Mouse (Mus musculus) G1E (cell line): ENCODE results near the gene Syf2. TPM values are rescaled to one million over a fixed set of nuclear protein-coding genes. Genes with fewer than 3 reads are reported as not detected.

Experiments
- ATAC-seq: 2 replicates; pipeline ENCODE4 v1.8.0; 2016; ENCODE audit warnings: mild to moderate bottlenecking; ENCODE audit not compliant: insufficient number of reproducible peaks, poor library complexity, low FRiP score, severe bottlenecking; ENCODE audit errors: extremely low read depth
- DNase-seq: peaks from one replicate; pipeline ENCODE4 v3.0.0; 2012; ENCODE audit warnings: low spot score
- H3K27me3 ChIP-seq: 2 replicates; pipeline ENCODE4 v1.6.1; 2012; ENCODE audit warnings: mild to moderate bottlenecking, low read length, inconsistent platforms; ENCODE audit not compliant: insufficient read depth
- H3K36me3 ChIP-seq: replicated peaks from 2 replicates; pipeline ENCODE3; 2012; ENCODE audit warnings: mild to moderate bottlenecking, inconsistent platforms
- H3K4me1 ChIP-seq: 2 replicates; pipeline ENCODE4 v1.6.1; 2012; ENCODE audit warnings: low read depth, low read length, inconsistent platforms, mixed read lengths; ENCODE audit not compliant: insufficient read depth
- H3K4me3 ChIP-seq: 2 replicates; pipeline ENCODE4 v1.5.1; 2012; ENCODE audit warnings: low read depth, mild to moderate bottlenecking, inconsistent platforms, low read length, moderate library complexity, mixed read lengths
- H3K9me3 ChIP-seq: replicated peaks from 2 replicates; pipeline ENCODE4 v1.6.1; 2012; ENCODE audit warnings: inconsistent platforms
- CTCF ChIP-seq: IDR thresholded peaks from 2 replicates; pipeline ENCODE4 v1.5.1; 2012; ENCODE audit warnings: low read depth, low read length, inconsistent platforms, mixed read lengths
- GATA1 ChIP-seq: IDR thresholded peaks from 2 replicates; pipeline ENCODE4 v1.6.1; 2012; ENCODE audit warnings: borderline replicate concordance, low read length, inconsistent platforms, mixed read lengths
- GATA2 ChIP-seq: IDR thresholded peaks from 2 replicates; pipeline ENCODE4 v1.6.1; 2012; ENCODE audit warnings: low read depth, low read length, inconsistent platforms, borderline replicate concordance
- POLR2AphosphoS5 ChIP-seq: IDR thresholded peaks from 2 replicates; pipeline ENCODE4 v1.6.1; 2012; ENCODE audit warnings: low read depth, low read length, inconsistent platforms; ENCODE audit not compliant: insufficient replicate concordance
- TAL1 ChIP-seq: conservative IDR thresholded peaks from 2 replicates; pipeline ENCODE4 v1.6.1; 2012; ENCODE audit warnings: low read depth, low read length, inconsistent platforms, mixed read lengths
- polyA plus RNA-seq: library from polyadenylated mRNA; stranded (reverse); fragments of >175 nt; gene quantifications from 2 replicates; pipeline ENCODE4 v1.2.3, GENCODE M21; 2012
- total RNA-seq, 2 experiments: library from RNA; stranded (forward) in 1 of 2; stranded (reverse) in 1 of 2; fragments of 200-1000 nt in 1 of 2; fragments of >200 nt in 1 of 2; fragmentation: Nextera tagmentation in 1 of 2; gene quantifications; 2 replicates each; pipeline ENCODE4 v1.2.3; 2014 to 2017

The Syf2 gene
- total and polyA plus RNA-seq, 3 experiments: 48.8 to 187 (median 52.3) TPM

DNA sequence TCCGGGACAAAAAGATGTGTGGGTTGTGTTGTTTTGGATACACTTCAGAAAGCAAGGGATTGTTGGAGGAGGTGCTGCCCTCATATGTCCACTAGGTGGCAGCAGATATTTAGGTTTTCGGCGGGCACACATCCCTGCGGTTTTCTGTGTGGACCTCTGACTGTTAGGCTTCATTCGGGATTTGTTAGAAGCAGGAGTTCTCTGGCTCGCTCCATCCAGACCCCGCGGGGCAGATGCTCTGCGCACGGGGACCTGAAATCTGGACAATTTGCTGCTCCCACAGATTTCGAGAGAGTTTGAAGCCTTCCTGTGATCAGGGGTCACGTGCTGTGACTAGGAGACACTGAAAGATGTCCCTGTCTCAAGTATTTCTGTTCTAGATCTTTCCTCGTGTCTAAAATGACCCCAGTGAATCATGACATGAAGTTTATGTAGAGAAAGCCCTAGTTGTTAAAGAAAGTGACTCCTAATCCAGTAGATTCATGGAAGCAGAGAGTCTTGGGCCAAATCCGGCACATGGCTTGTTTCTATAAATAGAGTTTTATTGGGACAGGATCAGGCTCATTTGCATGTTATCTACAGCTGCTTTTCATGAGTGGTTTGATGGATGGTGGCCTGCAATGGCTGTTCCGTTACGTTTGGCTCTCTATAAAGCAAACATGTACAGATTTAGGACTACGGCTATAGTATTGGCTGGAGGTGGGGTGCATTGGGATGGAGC lies 15.5 kb downstream of the Syf2 start:
- Histone ChIP-seq H3K36me3 (no peaks in the 10 kb centered on the region), H3K4me3 (peak overlapping the region; percentile 60; the same call in 1 of the 2 replicates), H3K4me1 (peaks cover 27% of the 10 kb centered on the region), H3K27me3 (peaks cover 37% of the 10 kb centered on the region), H3K9me3 (no peaks in the 10 kb centered on the region)
- TF ChIP-seq CTCF: peak; percentile 80
- no peak for TF ChIP-seq GATA1
- ATAC-seq: peak; percentile 15; the same call in 1 of the 2 replicates
- DNase-seq: no peak

DNA sequence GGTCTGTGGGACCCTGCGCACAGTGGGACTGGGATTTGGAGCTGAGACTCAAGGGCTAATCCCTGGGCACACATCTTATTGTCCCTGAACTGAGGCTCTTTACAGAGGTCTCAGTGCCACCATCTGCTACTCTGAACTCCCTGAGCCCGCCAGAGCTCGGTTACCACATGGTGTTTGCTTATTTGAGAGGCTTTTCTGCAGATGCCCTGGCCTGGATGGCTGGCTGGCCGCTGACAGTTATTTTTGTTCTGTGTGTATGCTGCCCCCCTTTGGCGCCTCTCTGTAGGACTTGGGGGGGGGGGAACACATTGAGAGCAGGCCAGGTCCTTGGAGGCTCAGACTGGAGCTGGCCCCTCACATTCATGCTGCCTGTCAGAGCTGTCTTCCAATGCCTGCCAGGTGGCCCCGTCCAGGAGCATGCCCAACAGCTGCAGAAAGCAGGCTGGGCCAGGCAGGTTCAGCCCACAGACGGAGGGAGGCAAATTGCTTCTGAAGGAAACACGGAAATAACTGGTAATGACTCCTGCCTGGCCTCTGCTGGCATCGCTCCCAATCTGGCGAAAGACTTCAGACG lies 19.9 kb downstream of the Syf2 start:
- Histone ChIP-seq H3K4me1 (peaks cover 20% of the 10 kb centered on the region), H3K9me3 (no peaks in the 10 kb centered on the region; the same call in 1 of the 2 replicates), H3K36me3 (no peaks in the 10 kb centered on the region), H3K4me3 (no peak overlapping the region), H3K27me3 (peaks cover 22% of the 10 kb centered on the region)
- ATAC-seq: no peak
- no peak for TF ChIP-seq GATA1
- TF ChIP-seq GATA2: no peak
- TF ChIP-seq TAL1: no peak
- TF ChIP-seq POLR2AphosphoS5: no peak
- no peak for TF ChIP-seq CTCF
- DNase-seq: no peak

DNA sequence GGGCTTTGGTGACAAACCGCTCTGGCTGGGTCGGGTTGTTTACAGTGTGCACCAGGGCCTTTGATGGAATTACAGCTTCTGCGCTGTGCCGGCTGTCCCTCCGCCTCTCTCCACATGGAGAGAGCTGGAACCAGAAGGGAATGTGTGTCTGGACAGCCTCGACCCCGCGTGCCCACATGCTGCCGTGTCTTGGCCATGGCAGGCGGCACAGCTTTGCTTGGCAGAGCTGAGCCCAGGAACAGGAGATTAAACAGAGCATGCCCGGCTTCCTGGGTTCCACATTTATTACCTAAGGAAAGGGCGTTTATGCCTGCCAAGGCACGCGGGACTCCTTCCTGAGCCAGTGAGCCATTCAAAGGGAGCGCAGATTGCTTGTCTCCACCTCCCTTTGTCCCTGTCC lies 23.8 kb downstream of the Syf2 start:
- ATAC-seq (no peak), DNase-seq (no peak)
- Histone ChIP-seq H3K9me3 (no peaks in the 10 kb centered on the region; the same call in 1 of the 2 replicates), H3K4me3 (no peak overlapping the region), H3K36me3 (no peaks in the 10 kb centered on the region), H3K27me3 (peaks cover 44% of the 10 kb centered on the region), H3K4me1 (peaks cover 22% of the 10 kb centered on the region)
- TF ChIP-seq GATA1 (no peak), CTCF (no peak)

DNA sequence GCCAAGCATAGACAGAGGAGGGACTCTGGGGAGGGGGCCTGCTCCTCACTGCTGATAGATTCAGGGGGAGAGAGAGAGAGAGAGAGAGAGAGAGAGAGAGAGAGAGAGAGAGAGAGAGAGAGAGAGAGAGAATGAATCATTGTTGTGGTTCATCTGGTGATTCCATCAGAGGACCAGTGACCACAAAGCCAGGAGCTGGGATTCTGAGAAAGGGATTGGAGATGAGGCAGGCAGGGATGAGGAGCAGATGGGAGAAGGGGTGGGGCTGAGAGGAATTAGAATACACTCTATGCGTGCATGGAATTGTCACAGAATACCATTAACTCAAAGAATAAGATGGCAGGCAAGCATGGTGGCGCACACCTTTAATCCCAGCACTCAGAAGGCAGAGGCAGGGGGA lies 24.5 kb downstream of the Syf2 start:
- H3K4me1 ChIP-seq: peaks cover 22% of the 10 kb centered on the region
- no peak overlapping the region for H3K4me3 ChIP-seq
- DNase-seq (no peak), ATAC-seq (no peak)
- TF ChIP-seq GATA2 (no peak), CTCF (no peak), POLR2AphosphoS5 (no peak), TAL1 (no peak), GATA1 (no peak)
- H3K9me3 ChIP-seq: no peaks in the 10 kb centered on the region; the same call in 1 of the 2 replicates
- peaks cover 49% of the 10 kb centered on the region for H3K27me3 ChIP-seq
- H3K36me3 ChIP-seq: no peaks in the 10 kb centered on the region

DNA sequence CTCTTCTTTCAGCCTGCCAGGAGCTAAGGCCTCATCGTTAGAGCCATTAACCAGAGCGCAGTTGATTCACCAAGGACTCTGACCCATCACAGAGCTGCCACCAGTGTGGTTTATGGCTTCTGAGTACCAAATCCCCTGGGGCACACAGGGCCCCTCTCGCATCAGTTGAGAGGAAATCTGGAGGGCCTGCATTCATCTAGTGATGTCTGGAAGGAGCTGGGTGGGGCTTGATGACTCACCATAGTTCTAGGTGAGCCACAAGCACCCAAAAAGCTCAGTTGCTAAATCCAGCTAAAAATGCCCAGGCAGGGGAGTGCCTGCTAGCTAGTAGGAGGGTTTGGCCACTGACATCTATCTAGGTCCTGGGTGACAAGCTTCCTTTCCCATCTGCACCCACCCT lies 25.1 kb downstream of the Syf2 start:
- DNase-seq (no peak), ATAC-seq (no peak)
- no peak for TF ChIP-seq GATA2
- TF ChIP-seq CTCF: no peak
- no peak for TF ChIP-seq TAL1
- H3K27me3 ChIP-seq: peaks cover 52% of the 10 kb centered on the region
- H3K9me3 ChIP-seq: no peaks in the 10 kb centered on the region; the same call in 1 of the 2 replicates
- H3K4me3 ChIP-seq: no peak overlapping the region
- no peaks in the 10 kb centered on the region for H3K36me3 ChIP-seq
- H3K4me1 ChIP-seq: peaks cover 16% of the 10 kb centered on the region

DNA sequence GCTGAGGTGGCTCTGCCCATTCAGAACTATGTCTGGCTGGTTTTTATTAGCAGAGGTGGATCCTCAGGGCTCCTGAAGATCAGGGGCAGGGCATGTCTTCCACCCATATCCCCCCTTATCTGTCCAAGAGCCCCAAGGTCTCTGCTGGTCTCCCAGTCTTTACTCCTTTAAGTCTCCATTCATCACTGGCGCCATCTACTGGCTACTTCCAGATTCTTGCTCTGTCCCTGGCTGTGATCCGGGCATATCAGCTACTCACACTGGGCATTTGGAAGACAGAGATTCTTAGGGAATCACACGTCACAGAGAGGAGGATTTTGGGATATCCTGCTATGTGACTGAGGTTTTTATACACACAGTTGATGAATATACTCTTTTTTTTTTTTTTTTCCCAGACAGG lies 25.6 kb downstream of the Syf2 start:
- H3K4me3 ChIP-seq: no peak overlapping the region
- peaks cover 57% of the 10 kb centered on the region for H3K27me3 ChIP-seq
- TF ChIP-seq CTCF: peak; percentile 45; the same call in 1 of the 2 replicates
- no peak for TF ChIP-seq TAL1
- ATAC-seq: no peak
- H3K36me3 ChIP-seq: no peaks in the 10 kb centered on the region
- peaks cover 16% of the 10 kb centered on the region for H3K4me1 ChIP-seq
- no peaks in the 10 kb centered on the region; the same call in 1 of the 2 replicates for H3K9me3 ChIP-seq
- DNase-seq: peak; percentile 53
